Mouse (Mus musculus) liver, embryonic 13.5 days (tissue): ENCODE results near the gene Vill. TPM values are rescaled to one million over a fixed set of nuclear protein-coding genes. Genes with fewer than 3 reads are reported as not detected.

ENCODE experiments used
- ATAC-seq: fragments of 200-750 bp; cut with Nextera tagmentation; 2 replicates; pipeline ENCODE4 v1.8.0; 2017; ENCODE audit warnings: low read depth, mild to moderate bottlenecking, moderate number of reproducible peaks, moderate library complexity
- DNase-seq: peaks from one replicate; pipeline ENCODE4 v3.0.0; 2022
- H3K27ac ChIP-seq: fragments of 300-500 bp; sonication (generic); 2 replicates; pipeline ENCODE4 v1.5.1; 2015; ENCODE audit warnings: moderate library complexity, mild to moderate bottlenecking, inconsistent platforms
- H3K27me3 ChIP-seq: fragments of 300-500 bp; sonication (generic); 2 replicates; pipeline ENCODE4 v1.6.1; 2015; ENCODE audit warnings: mild to moderate bottlenecking, inconsistent platforms
- H3K36me3 ChIP-seq: fragments of 300-500 bp; sonication (generic); 2 replicates; pipeline ENCODE4 v1.6.1; 2015; ENCODE audit warnings: mild to moderate bottlenecking, inconsistent platforms
- H3K4me1 ChIP-seq: fragments of 300-500 bp; sonication (generic); replicated peaks from 2 replicates; pipeline ENCODE4 v1.6.1; 2015; ENCODE audit warnings: inconsistent platforms
- H3K4me2 ChIP-seq: fragments of 300-500 bp; sonication (generic); 2 replicates; pipeline ENCODE4 v1.6.1; 2015; ENCODE audit warnings: inconsistent platforms, mild to moderate bottlenecking, moderate library complexity
- H3K4me3 ChIP-seq: fragments of 300-500 bp; sonication (generic); replicated peaks from 2 replicates; pipeline ENCODE4 v1.5.1; 2015; ENCODE audit warnings: mild to moderate bottlenecking, inconsistent platforms
- H3K9ac ChIP-seq: fragments of 300-500 bp; sonication (generic); 2 replicates; pipeline ENCODE4 v1.6.1; 2015; ENCODE audit warnings: mild to moderate bottlenecking, inconsistent platforms
- H3K9me3 ChIP-seq: fragments of 300-500 bp; sonication (generic); replicated peaks from 2 replicates; pipeline ENCODE4 v1.6.1; 2016; ENCODE audit warnings: inconsistent platforms
- WGBS: fragments of 180-500 bp; shearing (Covaris S2); methylation state at CpG from one replicate; pipeline ENCODE4 v1.1.7; 2015; ENCODE audit not compliant: insufficient replicate concordance; 5-methylcytosine and 5-hydroxymethylcytosine counted together
- polyA plus RNA-seq: library from polyadenylated mRNA; unstranded; fragments of >200 nt; fragmentation: Nextera tagmentation; extraction: Ambion mirVana; gene quantifications from 2 replicates; pipeline ENCODE4 v1.2.1, GENCODE M21; 2015

The Vill gene
- polyA plus RNA-seq, 1 experiment from 2014 or later: 7.6 TPM

- H3K4me2 ChIP-seq: no peak overlapping the region
- ATAC-seq: no peak
- H3K9ac ChIP-seq: no peak overlapping the region
- no peak overlapping the region for H3K27ac ChIP-seq
- peaks cover 4% of the 10 kb centered on the region; the same call in 1 of the 2 replicates for H3K4me1 ChIP-seq
- DNase-seq: no peak
- 59% methylated on average over 7 of the region's 7 CpGs for WGBS
- H3K27me3 ChIP-seq: no peaks in the 10 kb centered on the region
- no peaks in the 10 kb centered on the region for H3K9me3 ChIP-seq
- peaks cover 30% of the 10 kb centered on the region for H3K36me3 ChIP-seq
- H3K4me3 ChIP-seq: no peak overlapping the region
Observed at GRCm38 (mm10) chr9:119035836-119036235, 16.7 kb upstream of the Vill start.

- no peak overlapping the region for H3K4me3 ChIP-seq
- no peak overlapping the region for H3K4me2 ChIP-seq
- H3K27me3 ChIP-seq: no peaks in the 10 kb centered on the region
- H3K36me3 ChIP-seq: peaks cover 31% of the 10 kb centered on the region
- H3K9ac ChIP-seq: no peak overlapping the region
- no peak for DNase-seq
- H3K4me1 ChIP-seq: peaks cover 4% of the 10 kb centered on the region; the same call in 1 of the 2 replicates
- no peaks in the 10 kb centered on the region for H3K9me3 ChIP-seq
- no peak overlapping the region for H3K27ac ChIP-seq
- WGBS: 78% methylated on average over 15 of the region's 15 CpGs
- ATAC-seq: no peak
Observed at GRCm38 (mm10) chr9:119037076-119037730, 15.4 kb upstream of the Vill start.

- DNase-seq (no peak), ATAC-seq (peak; percentile 68)
- Histone ChIP-seq H3K9me3 (no peaks in the 10 kb centered on the region), H3K4me2 (no peak overlapping the region), H3K27ac (no peak overlapping the region), H3K27me3 (no peaks in the 10 kb centered on the region), H3K36me3 (peaks cover 28% of the 10 kb centered on the region), H3K4me1 (peaks cover 4% of the 10 kb centered on the region; the same call in 1 of the 2 replicates), H3K4me3 (no peak overlapping the region), H3K9ac (no peak overlapping the region)
- 21% methylated on average over 3 of the region's 3 CpGs for WGBS
Observed at GRCm38 (mm10) chr9:119038574-119038973, 14.0 kb upstream of the Vill start.

- no peak for ATAC-seq
- Histone ChIP-seq H3K4me1 (peaks cover 4% of the 10 kb centered on the region; the same call in 1 of the 2 replicates), H3K27ac (no peak overlapping the region), H3K9ac (no peak overlapping the region), H3K4me2 (no peak overlapping the region), H3K4me3 (no peak overlapping the region), H3K27me3 (no peaks in the 10 kb centered on the region), H3K9me3 (no peaks in the 10 kb centered on the region), H3K36me3 (peaks cover 20% of the 10 kb centered on the region)
- DNase-seq: no peak
- WGBS: 85% methylated on average over 15 of the region's 15 CpGs
Observed at GRCm38 (mm10) chr9:119040101-119040775, 12.3 kb upstream of the Vill start.

- Histone ChIP-seq H3K4me1 (peaks cover 32% of the 10 kb centered on the region), H3K4me3 (peak overlapping the region; percentile 8; the same call in 1 of the 2 replicates), H3K36me3 (no peaks in the 10 kb centered on the region), H3K27ac (peak overlapping the region; percentile 73), H3K9me3 (no peaks in the 10 kb centered on the region), H3K9ac (0 out of 2 replicates have a peak overlapping the region, but pooled peaks have one; percentile 13), H3K4me2 (peak overlapping the region; percentile 51), H3K27me3 (peaks cover 22% of the 10 kb centered on the region)
- 37% methylated on average over 11 of the region's 11 CpGs for WGBS
- peak; percentile 91 for ATAC-seq
- peak; percentile 61 for DNase-seq
Observed at GRCm38 (mm10) chr9:119048182-119048903, 4.2 kb upstream of the Vill start.

- peaks cover 35% of the 10 kb centered on the region for H3K4me1 ChIP-seq
Observed at GRCm38 (mm10) chr9:119051158-119051557, 1.4 kb upstream of the Vill start.

GRCm38 (mm10) chr9:119053964-119054576, 1.5 kb downstream of the Vill start:
- peaks cover 14% of the 10 kb centered on the region for H3K4me1 ChIP-seq

More at GRCm38 (mm10) chr9:119051158-119051557, 1.4 kb upstream of the Vill start:
- ATAC-seq: no peak
- H3K27ac ChIP-seq: no peak overlapping the region
- no peaks in the 10 kb centered on the region for H3K36me3 ChIP-seq
- DNase-seq: no peak
- H3K9ac ChIP-seq: no peak overlapping the region
- peaks cover 32% of the 10 kb centered on the region for H3K27me3 ChIP-seq
- WGBS: 46% methylated on average over 2 of the region's 2 CpGs
- H3K4me2 ChIP-seq: no peak overlapping the region
- no peak overlapping the region for H3K4me3 ChIP-seq
- H3K9me3 ChIP-seq: no peaks in the 10 kb centered on the region

GRCm38 (mm10) chr9:119055336-119055735, 2.8 kb downstream of the Vill start:
- Histone ChIP-seq H3K36me3 (no peaks in the 10 kb centered on the region), H3K27ac (no peak overlapping the region), H3K4me1 (peaks cover 8% of the 10 kb centered on the region; the same call in 1 of the 2 replicates), H3K9ac (no peak overlapping the region), H3K4me2 (no peak overlapping the region), H3K9me3 (no peaks in the 10 kb centered on the region), H3K4me3 (no peak overlapping the region), H3K27me3 (peaks cover 32% of the 10 kb centered on the region)
- ATAC-seq: no peak
- no peak for DNase-seq
- 62% methylated on average over 4 of the region's 4 CpGs for WGBS

More at GRCm38 (mm10) chr9:119053964-119054576, 1.5 kb downstream of the Vill start:
- DNase-seq (no peak), ATAC-seq (no peak)
- Histone ChIP-seq H3K4me2 (no peak overlapping the region), H3K36me3 (no peaks in the 10 kb centered on the region), H3K27ac (no peak overlapping the region), H3K9ac (no peak overlapping the region), H3K9me3 (no peaks in the 10 kb centered on the region), H3K27me3 (peaks cover 32% of the 10 kb centered on the region), H3K4me3 (no peak overlapping the region)
- 49% methylated on average over 9 of the region's 9 CpGs for WGBS

- no peak for ATAC-seq
- Histone ChIP-seq H3K36me3 (no peaks in the 10 kb centered on the region), H3K27ac (no peak overlapping the region), H3K4me1 (peaks cover 9% of the 10 kb centered on the region), H3K4me2 (no peak overlapping the region), H3K27me3 (peaks cover 11% of the 10 kb centered on the region), H3K9ac (no peak overlapping the region), H3K9me3 (no peaks in the 10 kb centered on the region), H3K4me3 (no peak overlapping the region)
- 75% methylated on average over 7 of the region's 7 CpGs for WGBS
- no peak for DNase-seq
Observed at GRCm38 (mm10) chr9:119058245-119058644, 5.7 kb downstream of the Vill start.

- no peak for ATAC-seq
- Histone ChIP-seq H3K4me3 (no peak overlapping the region), H3K4me1 (peaks cover 11% of the 10 kb centered on the region), H3K27me3 (no peaks in the 10 kb centered on the region), H3K9me3 (no peaks in the 10 kb centered on the region), H3K27ac (no peak overlapping the region), H3K4me2 (no peak overlapping the region), H3K9ac (no peak overlapping the region), H3K36me3 (no peaks in the 10 kb centered on the region)
- DNase-seq: no peak
- WGBS: 75% methylated on average over 10 of the region's 10 CpGs
Observed at GRCm38 (mm10) chr9:119060701-119061100, 8.1 kb downstream of the Vill start.
